Mouse (Mus musculus) gastrocnemius, postnatal 36 days (tissue): ENCODE measurements around the gene Cib1. TPM values are rescaled to one million over a fixed set of nuclear protein-coding genes. Genes with fewer than 3 reads are reported as not detected.
A peak's percentile ranks its signal among the peaks of the same experiment; 100 is the strongest.

Source experiments
- DNase-seq, 2 experiments: peaks; one replicate each; pipeline ENCODE4 v3.0.0; 2022
- intact Hi-C: fragments of 180-260 bp; cut with DNase I; formaldehyde crosslinking; loops from one replicate; pipeline ENCODE4 v1.15.1; 2025
- total RNA-seq, 2 experiments: library from RNA; stranded (reverse); gene quantifications; 2 replicates each; pipeline ENCODE4 v1.2.3; 2021

The Cib1 gene
- total RNA-seq, 2 experiments from 2014 or later = 4.9 to 8.2 TPM

DNA sequence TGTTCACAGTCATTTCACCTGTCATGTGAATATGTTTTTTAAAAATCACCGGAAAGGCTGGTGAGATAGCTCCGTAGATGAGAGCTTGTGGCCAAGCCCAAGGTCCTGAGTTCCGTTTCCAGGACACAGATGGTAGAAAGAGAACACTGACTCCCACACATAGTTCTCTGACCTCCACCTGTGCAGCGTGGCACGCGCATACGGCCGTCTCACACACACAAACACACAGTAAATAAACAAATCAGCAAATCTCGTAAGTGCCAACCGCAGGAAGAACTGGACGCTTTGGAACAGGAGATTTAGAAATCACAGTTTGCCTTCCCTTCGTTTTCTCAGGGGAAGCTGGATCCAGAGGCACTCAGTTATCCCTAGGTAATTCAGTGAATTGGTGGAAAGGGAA, 45.1 kb downstream of the Cib1 start:
- intact Hi-C loops = no loop called here
- no peak for DNase-seq

DNA sequence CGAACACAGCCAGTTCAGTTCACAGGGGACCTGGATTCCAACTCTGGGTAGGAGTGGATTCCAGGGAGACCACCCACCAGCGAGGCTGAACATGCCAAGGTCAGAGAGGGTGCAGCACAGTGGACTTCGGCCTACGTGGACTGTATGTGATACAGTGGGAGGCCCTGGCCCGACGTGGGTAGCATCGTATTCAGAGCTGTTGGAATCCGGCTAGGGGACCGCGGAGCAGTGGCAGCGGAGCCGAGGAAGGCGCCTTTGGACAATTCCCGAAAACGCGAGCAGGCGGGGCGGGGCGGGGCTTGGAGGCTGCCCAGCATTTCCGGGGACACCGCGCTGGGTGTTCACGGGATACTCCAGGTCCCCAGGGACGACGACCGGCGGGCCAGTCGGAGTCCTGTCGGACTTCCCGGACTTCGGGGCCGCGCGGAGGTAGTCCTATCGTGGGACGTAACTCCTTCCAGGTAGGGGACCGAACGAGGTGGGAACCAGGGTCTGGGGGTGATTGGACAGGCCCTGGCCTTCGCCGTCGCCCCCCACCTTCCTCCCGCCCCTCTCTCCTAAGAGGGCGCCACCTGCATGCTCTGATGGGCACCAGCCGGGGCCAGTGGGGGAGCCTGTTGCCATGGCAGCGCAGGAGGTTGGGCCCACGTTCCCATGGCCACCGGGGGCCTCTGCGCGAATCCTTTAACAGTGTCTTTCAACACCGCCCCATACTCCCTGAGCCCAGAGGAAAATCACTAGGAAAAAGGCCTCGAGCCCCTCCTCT, 45.9 kb downstream of the Cib1 start, which contains the start of gene Sema4b:
Gene Sema4b, plus strand, starts transcription at position 311 of the 766 bp plus-strand sequence.
- intact Hi-C loops = no loop called here
- peak; percentile 79 to 83 for DNase-seq

DNA sequence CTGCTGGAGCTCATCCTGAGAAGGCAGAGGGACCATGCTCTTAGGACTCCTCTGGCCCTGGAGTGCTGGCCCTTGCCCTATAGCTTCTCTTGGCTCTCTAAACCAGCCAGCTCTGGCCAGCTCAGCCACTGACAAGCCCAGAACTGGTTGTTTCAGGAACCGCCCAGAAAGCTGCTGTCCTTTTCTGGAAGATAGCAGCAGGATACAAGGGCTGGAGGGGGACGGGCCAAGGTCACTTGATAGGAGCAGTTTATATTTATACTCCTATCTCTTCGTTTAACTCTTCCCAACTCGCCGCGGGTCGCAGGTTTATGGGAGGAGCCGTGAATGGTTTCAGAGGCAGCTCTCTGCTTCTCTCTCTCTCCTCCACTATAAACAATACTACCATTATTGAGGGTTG, 46.6 kb downstream of the Cib1 start:
- intact Hi-C loops = no loop called here
- peak; percentile 15 to 28 for DNase-seq

DNA sequence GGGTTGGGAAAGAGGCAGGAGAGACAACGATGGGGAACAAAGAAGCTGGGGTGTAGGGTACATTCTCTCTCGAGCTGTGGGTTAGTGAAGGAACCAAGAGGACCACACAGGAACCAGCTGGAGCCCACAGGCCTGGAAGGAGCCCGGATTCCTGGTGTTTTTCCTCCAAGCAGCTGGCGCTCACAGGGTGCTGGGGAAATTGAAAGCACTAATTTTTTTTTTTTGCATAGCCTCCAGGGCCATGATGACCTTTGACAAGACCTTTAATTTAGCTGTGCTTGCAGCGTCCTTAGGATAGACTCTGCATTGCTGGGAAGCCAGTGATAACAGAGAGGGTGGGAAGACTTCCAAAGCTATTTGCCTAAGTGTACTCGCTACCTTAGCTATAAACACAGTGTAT, 47.6 kb downstream of the Cib1 start:
- no peak for DNase-seq
- intact Hi-C loops = no loop called here

DNA sequence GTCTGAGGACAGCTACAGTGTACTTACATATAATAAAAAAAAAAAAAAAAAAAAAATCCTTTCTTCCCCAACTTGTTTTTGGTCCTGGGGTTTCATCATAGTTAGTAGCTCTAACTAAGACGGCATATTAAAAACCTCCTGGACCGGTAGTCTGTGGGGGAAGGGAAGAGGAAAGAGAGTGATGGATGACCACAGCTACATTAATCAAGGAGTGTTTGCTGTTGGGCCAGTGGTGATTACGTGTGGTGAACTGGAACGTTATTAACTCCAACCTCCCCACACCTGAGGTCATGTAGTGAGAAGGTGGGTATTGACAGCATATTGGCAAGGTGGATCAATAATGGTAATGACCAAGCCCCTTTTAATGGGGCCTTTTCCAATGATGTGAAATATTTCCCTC, 48.1 kb downstream of the Cib1 start:
- DNase-seq = no peak
- intact Hi-C loops = no loop called here

DNA sequence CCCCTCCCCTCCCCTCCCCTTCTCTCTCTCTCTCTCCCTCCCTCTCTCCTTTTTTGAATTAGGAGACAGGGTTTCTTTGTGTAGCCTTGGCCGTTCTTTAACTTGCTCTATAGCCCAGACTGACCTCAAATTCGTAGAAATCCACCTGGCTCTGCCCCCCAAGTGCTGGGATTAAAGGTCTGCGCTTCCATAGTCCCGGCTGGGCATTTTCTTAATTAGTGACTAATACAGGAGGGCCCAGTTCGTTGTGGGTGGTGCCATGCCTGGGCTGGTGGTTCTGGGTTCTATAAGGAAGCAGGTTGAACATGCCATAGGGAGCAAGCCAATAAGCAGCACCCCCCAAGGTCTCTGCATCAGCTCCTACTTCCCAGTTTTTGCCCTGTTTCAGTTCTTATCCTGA, 48.6 kb downstream of the Cib1 start:
- no peak for DNase-seq
- intact Hi-C loops = no loop called here

DNA sequence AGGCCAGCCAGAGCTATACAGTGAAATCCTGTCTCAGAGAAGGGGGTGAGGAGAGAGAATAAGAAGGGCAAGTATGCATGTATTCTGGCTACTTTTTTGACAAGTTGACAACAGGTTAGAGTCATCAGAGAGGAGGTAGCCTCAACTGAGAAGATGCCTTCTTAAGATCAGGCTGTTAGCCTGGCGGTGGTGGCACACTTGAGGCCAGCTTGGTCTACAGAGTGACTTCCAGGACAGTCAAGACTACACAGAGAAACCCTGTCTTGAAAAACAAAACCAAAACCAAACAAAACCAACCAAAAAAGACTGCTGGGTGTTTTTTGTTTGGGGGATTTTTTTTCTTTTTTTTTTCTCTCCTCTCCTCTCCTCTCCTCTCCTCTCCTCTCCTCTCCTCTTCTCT, 49.1 kb downstream of the Cib1 start:
- DNase-seq = no peak
- intact Hi-C loops = no loop called here

DNA sequence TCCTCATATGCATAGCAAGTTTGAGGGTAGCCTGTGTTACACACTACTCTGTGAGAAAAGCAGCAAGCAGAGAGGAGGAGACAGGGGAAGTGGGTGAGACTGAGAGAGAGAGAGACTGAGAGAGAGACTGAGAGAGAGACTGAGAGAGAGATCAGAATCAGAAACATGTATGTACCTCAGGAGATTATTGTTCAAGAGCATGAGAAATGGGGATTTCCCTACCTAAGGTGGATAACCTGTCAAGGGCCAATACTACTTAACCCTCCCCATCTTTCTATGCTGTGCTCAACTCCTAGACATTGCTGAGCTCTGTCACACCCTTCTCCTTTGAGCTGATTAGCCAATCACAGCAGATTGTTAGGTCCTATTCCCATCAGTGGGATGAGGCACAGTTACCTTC, 50.5 kb downstream of the Cib1 start:
- no peak for DNase-seq
- intact Hi-C loops = no loop called here

DNA sequence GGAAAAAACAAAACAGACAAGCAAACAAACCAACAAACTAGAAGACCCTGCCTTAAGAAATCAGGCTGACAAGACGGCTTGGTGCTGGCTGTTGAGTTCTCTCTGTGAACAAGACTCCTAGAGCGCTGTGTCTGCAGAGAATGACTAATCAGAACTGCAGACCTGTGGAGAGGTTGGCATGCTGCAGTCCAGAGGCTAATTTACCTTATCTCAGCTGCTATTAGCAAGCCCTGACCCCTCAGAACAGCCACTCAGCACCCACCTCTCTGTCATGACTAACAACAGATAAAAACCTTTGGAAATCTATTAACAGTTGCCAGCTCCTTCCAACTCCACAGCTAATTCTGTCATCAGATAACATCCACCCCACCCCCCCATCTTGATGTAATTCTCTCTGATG, 51.5 kb downstream of the Cib1 start:
- intact Hi-C loops = no loop called here
- DNase-seq = no peak

DNA sequence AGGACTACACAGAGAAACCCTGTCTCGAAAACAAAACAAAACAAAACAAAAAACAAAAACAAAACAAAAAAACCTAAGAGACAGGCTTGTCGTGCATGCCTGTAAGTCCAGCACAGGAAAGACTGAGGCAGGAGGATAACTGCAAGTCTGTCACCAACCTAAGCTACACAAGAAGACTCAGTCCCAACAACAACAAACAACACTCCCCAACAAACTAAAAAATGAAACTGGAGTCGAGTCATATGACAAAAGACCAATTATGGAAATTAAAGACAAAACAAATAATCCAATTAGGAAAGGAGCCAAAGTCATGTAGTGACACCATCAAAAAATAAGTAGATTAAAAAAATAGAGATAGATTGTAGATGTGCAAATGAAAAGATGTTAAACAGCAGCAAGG, 52.4 kb downstream of the Cib1 start:
- intact Hi-C loops = no loop called here
- DNase-seq = no peak

DNA sequence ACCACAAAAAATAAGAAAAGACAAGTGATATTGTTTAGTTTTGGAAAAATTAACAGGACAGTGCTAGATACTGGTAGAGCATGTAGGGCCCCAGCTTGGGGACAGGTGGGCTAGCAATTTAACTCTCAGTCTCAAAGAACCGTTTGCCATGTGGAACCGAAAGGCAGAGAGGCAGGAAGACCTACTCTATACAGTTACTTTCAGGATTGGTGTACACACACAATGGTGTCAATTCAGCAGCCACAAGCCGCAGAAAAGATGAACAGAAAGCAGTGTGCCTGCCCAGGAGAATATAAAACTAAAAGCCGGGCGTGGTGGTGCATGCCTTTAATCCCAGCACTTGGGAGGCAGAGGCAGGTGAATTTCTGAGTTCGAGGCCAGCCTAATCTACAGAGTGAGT, 52.8 kb downstream of the Cib1 start:
- intact Hi-C loops = no loop called here
- DNase-seq = no peak

DNA sequence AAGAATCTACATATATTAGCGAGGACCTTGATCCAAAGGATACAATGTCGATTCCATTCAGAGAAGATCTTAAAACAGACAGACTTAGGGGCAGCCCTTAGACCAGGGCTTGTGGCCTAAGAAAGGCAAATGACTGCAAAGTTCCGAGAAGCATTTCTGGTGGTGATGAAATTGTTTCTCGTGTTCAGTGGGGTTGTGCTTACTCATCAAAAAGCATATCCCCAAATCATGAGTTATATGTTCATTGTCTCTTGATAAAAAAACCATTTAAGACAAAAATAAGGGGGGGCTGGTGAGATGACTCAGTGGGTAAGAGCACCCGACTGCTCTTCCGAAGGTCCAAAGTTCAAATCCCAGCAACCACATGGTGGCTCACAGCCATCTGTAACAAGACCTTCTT, 53.3 kb downstream of the Cib1 start:
- intact Hi-C loops = no loop called here

DNA sequence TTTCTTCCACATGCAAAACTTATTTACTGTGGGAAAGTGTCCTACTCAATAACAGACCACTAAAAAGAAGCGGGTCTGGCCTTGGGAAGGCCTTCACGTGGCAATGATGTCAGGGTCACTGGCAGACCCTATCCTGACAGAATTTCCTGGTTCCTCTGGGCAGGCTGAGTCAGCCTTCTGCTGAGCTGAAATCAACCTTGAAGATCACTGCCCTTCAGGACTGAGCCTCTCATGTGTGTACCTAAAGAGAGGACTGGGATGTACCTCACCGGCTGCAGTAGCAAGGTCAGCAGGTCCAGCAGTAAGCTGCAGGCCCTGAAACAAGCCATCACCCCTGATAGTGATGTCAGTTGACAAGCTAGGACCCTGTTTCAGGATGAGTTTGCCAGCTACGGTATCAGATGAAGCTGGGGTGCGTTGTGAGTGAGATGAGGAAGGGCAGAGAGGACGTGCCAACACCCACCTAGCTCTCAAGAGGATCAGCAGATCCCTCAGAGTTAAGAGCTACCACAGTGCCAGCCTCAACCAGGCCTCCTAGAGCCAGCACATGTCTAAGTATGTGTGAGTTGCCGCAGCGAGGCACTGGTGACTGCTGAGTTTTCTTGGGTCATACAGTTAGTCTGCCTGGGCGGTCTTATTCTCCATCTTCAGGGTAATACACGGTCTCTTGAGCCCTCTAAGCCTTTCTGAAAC, 54.4 kb downstream of the Cib1 start:
- no peak for DNase-seq
- intact Hi-C loops = no loop called here

More for the DNA sequence above, 53.3 kb downstream of the Cib1 start:
- DNase-seq = no peak

DNA sequence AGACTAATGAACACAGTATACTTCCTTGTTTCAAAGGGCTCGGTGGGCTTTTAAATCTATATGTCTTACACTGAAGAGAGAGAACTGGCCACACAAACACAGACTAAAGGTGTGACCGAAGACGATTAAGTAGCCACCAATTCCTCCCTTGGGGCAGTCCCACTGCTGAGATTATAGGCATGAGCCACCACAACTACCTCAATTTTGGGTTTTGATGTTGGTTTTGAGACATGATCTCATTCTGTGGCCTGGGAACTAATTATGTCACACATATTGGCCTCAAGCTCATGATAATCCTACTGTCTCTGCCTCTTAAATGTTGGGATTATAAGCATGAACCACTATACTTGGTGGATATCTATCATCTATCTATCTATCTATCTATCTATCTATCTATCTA, 55.2 kb downstream of the Cib1 start:
- DNase-seq = no peak

More for the DNA sequence above, 55.2 kb downstream of the Cib1 start:
- intact Hi-C loops = no loop called here

Other genes with a start within 250 kb of the Cib1 start
- gene Zfp710, start 208.0 kb downstream of the Cib1 start, total RNA-seq = 10 to 100 TPM; 24.2 to 26.5 TPM
- gene Idh2, start 117.4 kb downstream of the Cib1 start, total RNA-seq = 100 to 1,000 TPM; 186 to 375 TPM
- gene Sema4b, start 46.0 kb downstream of the Cib1 start, total RNA-seq = 1 to 10 TPM; 1.6 TPM
- under 1 TPM; 0.69 to 0.79 TPM for gene Gdpgp1, start 52 bp upstream of the Cib1 start, total RNA-seq
- gene Ttll13, start 13.6 kb upstream of the Cib1 start, total RNA-seq = under 1 TPM; 0.17 to 0.33 TPM
- gene Ngrn, start 28.4 kb upstream of the Cib1 start, total RNA-seq = 10 to 100 TPM; 16.8 to 20.4 TPM
- gene Vps33b, start 36.8 kb upstream of the Cib1 start, total RNA-seq = 1 to 10 TPM; 2.9 to 3.4 TPM
- 1 to 10 TPM; 1.2 to 1.3 TPM for gene Prc1, start 61.6 kb upstream of the Cib1 start, total RNA-seq
- gene Rccd1, start 91.6 kb upstream of the Cib1 start, total RNA-seq = 1 to 10 TPM; 5.2 to 9.9 TPM
- gene Unc45a, start 108.2 kb upstream of the Cib1 start, total RNA-seq = 10 to 100 TPM in 1 of 2 experiments, 1 to 10 TPM in 1; 9.7 to 12.1 TPM
- gene Hddc3, start 110.3 kb upstream of the Cib1 start, total RNA-seq = 10 to 100 TPM; 17.6 to 21.1 TPM
- 100 to 1,000 TPM; 139 to 157 TPM for gene Man2a2, start 138.6 kb upstream of the Cib1 start, total RNA-seq
- gene Fes, start 155.1 kb upstream of the Cib1 start, total RNA-seq = 1 to 10 TPM; 3.5 to 5.2 TPM
- 10 to 100 TPM; 40.7 to 48.6 TPM for gene Furin, start 172.6 kb upstream of the Cib1 start, total RNA-seq